Mouse (Mus musculus) ES-Bruce4 (cell line): ENCODE measurements around the gene Rabac1.

ENCODE experiments used
- CTCF ChIP-seq: IDR thresholded peaks from one replicate; pipeline ENCODE4 v1.8.1; 2011; ENCODE audit warnings: low read depth, low read length
- EP300 ChIP-seq: IDR thresholded peaks from 2 replicates; pipeline ENCODE4 v1.6.1; 2011; ENCODE audit warnings: low read depth, low read length; ENCODE audit not compliant: insufficient read depth
- POLR2A ChIP-seq: IDR thresholded peaks from one replicate; pipeline ENCODE4 v1.8.1; 2011; ENCODE audit warnings: low read length; ENCODE audit not compliant: insufficient read depth

- no peak for TF ChIP-seq POLR2A
- TF ChIP-seq CTCF = no peak
- no peak for TF ChIP-seq EP300
These were observed 2.7 kb downstream of the Rabac1 start for GRCm38 (mm10) chr7:24969805-24970204.
